Mouse (Mus musculus): ENCODE results near the gene Pex7. TPM values are rescaled to one million over a fixed set of nuclear protein-coding genes. Genes with fewer than 3 reads are reported as not detected.

Gene Pex7
- polyA plus RNA-seq, 1 experiment = 35.4 TPM

DNA sequence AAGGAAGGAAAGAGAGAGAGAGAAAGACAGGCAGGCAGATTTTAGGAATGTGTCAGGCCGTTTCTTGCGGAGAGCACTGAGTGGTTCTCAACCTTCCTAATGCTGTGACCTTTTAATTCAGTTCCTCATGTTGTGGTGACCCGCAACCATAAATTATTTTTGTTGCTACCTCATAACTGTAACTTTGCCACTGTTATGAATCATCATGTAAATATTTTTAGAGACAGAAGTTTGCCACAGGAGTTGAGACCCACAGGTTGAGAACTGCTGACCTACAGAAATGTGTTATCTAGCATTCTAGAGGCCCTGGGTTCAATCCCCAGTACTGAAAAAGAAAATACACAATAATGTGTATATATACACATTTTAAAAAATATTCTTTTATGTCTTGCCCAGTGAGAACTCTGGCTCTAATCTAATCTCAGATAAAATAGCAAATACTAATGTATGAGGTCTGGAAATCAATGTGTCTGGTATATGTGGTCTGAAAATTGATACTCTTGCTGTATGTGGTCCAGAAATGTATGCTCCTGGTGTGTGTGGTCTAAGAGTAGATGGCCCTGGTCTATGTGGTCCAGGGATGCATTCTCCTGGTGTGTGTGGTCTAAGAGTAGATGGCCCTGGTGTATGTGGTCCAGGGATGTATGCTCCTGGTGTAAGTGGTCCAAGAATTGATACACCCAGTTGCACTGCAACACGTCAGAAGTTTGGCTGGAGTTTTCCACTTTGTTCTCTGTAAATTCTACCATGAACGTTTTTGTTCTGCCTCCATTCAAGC, 76.2 kb downstream of the Pex7 start:
- H3K4me1 ChIP-seq (ENCODE audit: control insufficient read depth, insufficient read depth, low read length) = no peaks in the 10 kb centered on the region
- H3K4me3 ChIP-seq (ENCODE audit: insufficient read depth, low read length) = no peak overlapping the region
- no peak overlapping the region for H3K27ac ChIP-seq (ENCODE audit: insufficient read depth, low read length)
- TF ChIP-seq POLR2A (IDR thresholded peaks at IDR 0.05; ENCODE audit: extremely low read depth, insufficient read depth, low read length) = no peak
- TF ChIP-seq CTCF (IDR thresholded peaks at IDR 0.05; ENCODE audit: extremely low read depth, insufficient read depth, low read length) = no peak

GRCm38 (mm10) chr10:19820986-19821385, 86.5 kb downstream of the Pex7 start:
- Histone ChIP-seq H3K4me3 (ENCODE audit: insufficient read depth, low read length) (no peak overlapping the region), H3K4me1 (ENCODE audit: control insufficient read depth, insufficient read depth, low read length) (no peaks in the 10 kb centered on the region), H3K27ac (ENCODE audit: insufficient read depth, low read length) (no peak overlapping the region)
- TF ChIP-seq CTCF (IDR thresholded peaks at IDR 0.05; ENCODE audit: extremely low read depth, insufficient read depth, low read length) = no peak
- TF ChIP-seq POLR2A (IDR thresholded peaks at IDR 0.05; ENCODE audit: extremely low read depth, insufficient read depth, low read length) = no peak

DNA sequence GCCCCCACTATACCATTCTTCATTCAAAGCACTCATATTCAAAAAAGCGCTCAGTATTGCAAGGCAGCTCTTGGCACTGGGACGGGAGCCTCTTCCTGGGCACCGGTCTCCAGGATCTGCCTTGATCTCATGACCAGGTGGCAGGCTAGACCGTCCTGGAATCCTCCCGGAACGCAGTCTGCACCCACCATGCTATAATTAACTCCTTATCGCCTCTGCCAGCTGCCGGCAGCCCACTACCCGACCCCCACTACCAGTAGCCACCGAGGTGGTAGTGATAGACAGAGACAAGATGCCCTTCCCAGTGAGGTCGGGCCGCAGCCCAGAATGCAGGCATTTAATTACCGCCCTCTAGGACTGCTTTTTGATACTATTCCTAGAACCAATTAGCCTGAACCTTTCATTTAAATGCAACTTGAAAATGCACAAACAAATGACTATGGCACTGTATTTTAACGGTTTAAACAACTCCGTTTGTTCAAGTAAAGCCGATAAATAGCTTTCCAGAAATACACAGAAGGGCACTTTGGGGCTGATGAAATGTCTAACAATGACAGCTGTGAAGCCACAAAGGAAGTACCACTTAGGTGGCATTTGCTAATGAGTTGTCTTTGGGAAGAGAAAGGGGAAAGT, 88.7 kb downstream of the Pex7 start:
- H3K27ac ChIP-seq (ENCODE audit: insufficient read depth, low read length) = no peak overlapping the region
- TF ChIP-seq POLR2A (IDR thresholded peaks at IDR 0.05; ENCODE audit: extremely low read depth, insufficient read depth, low read length) (no peak), CTCF (IDR thresholded peaks at IDR 0.05; ENCODE audit: extremely low read depth, insufficient read depth, low read length) (no peak)
- no peaks in the 10 kb centered on the region for H3K4me1 ChIP-seq (ENCODE audit: control insufficient read depth, insufficient read depth, low read length)
- H3K4me3 ChIP-seq (ENCODE audit: insufficient read depth, low read length) = no peak overlapping the region

DNA sequence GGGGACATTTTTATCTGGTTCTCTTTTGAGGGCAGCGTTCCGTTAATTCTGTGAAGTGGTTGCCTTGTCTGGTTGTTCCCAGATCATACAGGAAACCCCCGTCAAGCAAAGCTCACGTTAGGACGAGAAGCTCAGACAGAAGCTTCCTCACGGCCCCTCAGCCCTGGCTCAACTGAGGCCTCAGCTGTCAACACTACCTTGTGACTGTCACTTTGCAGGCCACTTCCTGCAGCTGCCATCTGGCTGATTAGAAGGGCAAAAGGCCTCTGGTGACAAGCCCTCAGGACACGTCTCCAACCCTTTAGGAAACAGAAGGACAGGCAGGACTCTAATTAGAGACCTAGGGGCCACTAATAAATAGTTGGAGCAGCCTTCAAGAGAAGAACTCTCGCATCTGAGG, 92.1 kb downstream of the Pex7 start:
- TF ChIP-seq POLR2A (IDR thresholded peaks at IDR 0.05; ENCODE audit: extremely low read depth, insufficient read depth, low read length) (no peak), CTCF (IDR thresholded peaks at IDR 0.05; ENCODE audit: extremely low read depth, insufficient read depth, low read length) (no peak)
- Histone ChIP-seq H3K27ac (ENCODE audit: insufficient read depth, low read length) (no peak overlapping the region), H3K4me3 (ENCODE audit: insufficient read depth, low read length) (no peak overlapping the region), H3K4me1 (ENCODE audit: control insufficient read depth, insufficient read depth, low read length) (no peaks in the 10 kb centered on the region)

GRCm38 (mm10) chr10:19811436-19812172, 95.9 kb downstream of the Pex7 start:
- TF ChIP-seq POLR2A (IDR thresholded peaks at IDR 0.05; ENCODE audit: extremely low read depth, insufficient read depth, low read length) = no peak
- TF ChIP-seq CTCF (IDR thresholded peaks at IDR 0.05; ENCODE audit: extremely low read depth, insufficient read depth, low read length) = peak; percentile 61
- H3K27ac ChIP-seq (ENCODE audit: insufficient read depth, low read length) = no peak overlapping the region
- H3K4me1 ChIP-seq (ENCODE audit: control insufficient read depth, insufficient read depth, low read length) = no peaks in the 10 kb centered on the region
- H3K4me3 ChIP-seq (ENCODE audit: insufficient read depth, low read length) = no peak overlapping the region

- Histone ChIP-seq H3K27ac (ENCODE audit: insufficient read depth, low read length) (no peak overlapping the region), H3K4me1 (ENCODE audit: control insufficient read depth, insufficient read depth, low read length) (no peaks in the 10 kb centered on the region), H3K4me3 (ENCODE audit: insufficient read depth, low read length) (no peak overlapping the region)
- TF ChIP-seq CTCF (IDR thresholded peaks at IDR 0.05; ENCODE audit: extremely low read depth, insufficient read depth, low read length) (no peak), POLR2A (IDR thresholded peaks at IDR 0.05; ENCODE audit: extremely low read depth, insufficient read depth, low read length) (no peak)
These were observed 102.7 kb downstream of the Pex7 start for GRCm38 (mm10) chr10:19804763-19805162.

Other genes starting within 250 kb of the Pex7 start
- gene Il20ra, start 195.1 kb downstream of the Pex7 start, polyA plus RNA-seq (2012; rRNA removed) = 0.13 and 0.38 TPM in 2 replicates
- gene Slc35d3, start 56.2 kb downstream of the Pex7 start, polyA plus RNA-seq (2012; rRNA removed) = 0.59 and 4.0 TPM in 2 replicates
- 17.2 and 19.6 TPM in 2 replicates for gene Map3k5, start 26.8 kb upstream of the Pex7 start, polyA plus RNA-seq (2012; rRNA removed)
- 86.5 and 91.4 TPM in 2 replicates for gene Map7, start 240.8 kb upstream of the Pex7 start, polyA plus RNA-seq (2012; rRNA removed)

All from cortical plate, adult 2 months (tissue).